Mouse (Mus musculus): ENCODE results near the gene Pcyox1.

Gene Pcyox1

DNA sequence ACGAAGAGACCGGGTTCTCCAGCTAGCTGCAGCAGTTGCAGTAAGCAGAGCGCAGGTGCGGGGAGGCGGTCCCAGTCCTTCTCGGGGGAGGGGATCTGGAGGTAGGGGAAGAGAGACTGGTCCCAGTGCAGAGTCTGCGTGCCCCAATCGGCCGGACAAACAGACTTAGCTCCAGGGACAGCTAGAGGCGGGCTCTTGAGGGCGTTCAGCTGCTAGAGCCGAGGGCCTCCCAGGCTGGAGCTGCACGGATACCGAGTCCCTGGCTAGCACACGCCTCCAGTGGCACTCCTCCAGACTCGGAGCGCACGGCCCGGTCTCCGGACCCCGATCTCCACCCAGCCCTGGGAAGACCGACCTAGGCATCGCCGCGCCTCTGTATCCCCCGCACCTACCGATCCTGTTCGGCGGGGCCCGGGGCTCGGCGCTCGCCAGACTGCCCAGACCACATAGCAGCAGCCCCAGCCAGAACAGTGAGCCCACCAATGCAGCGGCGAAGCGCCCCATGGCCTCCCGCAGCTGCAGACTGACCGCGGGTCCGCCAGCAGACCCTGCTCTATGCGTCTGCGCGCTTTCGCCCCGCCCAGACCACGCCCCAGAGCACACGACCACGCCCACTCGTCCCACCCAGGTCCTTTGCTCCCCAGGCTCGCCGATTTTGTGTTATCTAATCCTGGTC is at the start of gene Pcyox1:
TSS of gene Pcyox1 (minus strand) at position 574 of the 676 bp plus-strand sequence.
- peak; percentile 91 to 92 for DNase-seq

- DNase-seq, result no peak
Observed at GRCm38 (mm10) chr6:86445551-86445950, 48.6 kb upstream of the Pcyox1 start.

DNA sequence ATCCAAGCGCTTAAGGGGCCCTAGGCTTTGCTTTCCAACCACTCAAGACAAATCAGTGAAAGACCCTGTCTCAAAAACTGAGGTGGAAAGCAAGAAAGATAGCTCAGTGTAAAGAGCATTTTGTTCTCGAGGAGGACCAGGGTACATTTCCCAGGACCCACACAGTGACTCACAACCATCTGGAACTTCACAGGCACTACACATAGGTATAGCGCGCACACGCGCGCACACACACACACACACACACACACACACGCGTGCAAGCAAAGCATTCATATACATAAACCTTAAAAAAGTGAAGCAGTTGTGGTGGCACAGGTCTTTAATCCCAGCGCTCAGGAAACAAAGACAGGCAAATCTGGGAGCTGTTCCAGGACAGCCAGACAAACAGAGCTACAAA is 44.6 kb upstream of the Pcyox1 start:
- no peak for DNase-seq

GRCm38 (mm10) chr6:86439531-86439930 is 42.6 kb upstream of the Pcyox1 start:
- no peak for DNase-seq

DNA sequence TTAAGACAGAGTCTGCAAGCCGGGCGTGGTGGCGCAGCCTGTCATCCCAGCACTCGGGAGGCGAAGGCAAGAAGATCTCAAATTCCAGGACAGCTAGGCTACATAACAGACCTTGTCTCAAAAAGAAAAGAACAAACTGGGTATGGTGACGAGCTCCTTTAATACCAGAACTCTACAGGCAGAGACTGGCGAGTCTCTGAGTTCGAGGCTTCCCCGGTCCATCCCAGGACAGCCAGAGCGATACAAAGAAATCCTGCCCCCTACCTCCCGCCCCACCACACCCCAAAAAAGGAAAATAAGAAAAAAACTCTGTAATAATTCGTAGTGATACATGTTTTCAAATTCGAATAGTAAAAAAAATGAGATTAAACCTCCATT is 42.2 kb upstream of the Pcyox1 start:
- no peak for DNase-seq

DNA sequence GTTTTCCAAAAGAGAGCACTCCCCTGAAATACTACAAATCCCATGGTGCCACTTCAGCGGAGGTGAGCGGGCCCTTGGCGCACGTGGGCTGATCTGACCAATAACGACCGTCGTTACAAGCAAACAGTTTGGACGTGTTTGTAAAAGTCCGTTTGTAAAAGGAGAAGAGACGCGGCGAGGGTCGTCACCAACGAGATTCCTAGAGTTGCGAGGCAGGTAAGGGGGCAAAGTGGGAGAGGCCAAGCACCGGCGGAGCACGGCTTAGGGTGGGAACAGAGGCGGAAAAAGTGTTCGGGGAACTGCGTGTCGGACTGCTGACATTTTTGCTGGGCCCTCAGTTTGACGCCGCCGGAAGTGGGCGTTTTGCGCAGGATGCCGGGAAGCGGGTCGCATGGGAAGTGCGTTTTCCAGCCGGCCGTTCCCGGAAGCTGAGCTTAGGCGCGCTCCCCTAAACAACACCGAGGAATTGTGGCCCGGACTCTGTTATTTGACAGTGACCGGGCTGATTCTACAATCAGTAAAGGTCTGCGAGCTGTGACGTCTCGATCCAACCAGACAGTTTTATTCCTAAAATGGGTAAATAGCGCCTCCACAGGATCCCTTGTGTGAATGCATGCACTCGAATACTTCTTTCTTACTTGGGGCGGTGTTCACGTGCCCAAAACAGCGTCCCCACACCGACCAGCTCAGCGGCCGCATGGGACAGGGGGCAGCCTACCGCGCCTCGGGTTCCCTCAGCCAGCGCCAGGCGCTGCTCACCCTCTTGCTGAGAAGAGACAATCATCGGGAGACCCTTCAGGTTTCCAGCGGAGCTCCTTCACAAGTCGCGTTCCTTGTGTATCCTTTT is 41.5 kb upstream of the Pcyox1 start, which contains the start of gene C87436:
TSS of gene C87436 (plus strand) at position 103 of the 847 bp plus-strand sequence.
- DNase-seq, result peak; percentile 95 to 96

DNA sequence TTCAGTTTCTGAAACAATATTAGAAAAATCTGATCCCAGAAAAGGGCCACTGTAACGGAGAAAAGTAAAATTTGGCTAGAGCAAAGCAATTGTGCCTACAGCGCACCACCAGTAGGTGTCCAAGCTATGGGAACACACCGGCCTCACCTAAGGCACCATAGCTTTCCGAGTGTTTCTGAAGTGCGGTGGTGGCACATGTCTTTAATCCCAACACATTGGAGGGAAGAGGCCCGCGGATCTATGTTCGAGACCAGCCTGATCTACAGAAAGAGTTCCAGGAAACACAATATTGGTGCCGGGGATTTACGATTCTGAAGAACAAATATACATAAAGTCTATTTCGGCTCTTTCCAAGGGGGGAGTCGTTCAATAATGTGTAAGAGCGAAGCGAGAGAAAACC is 40.8 kb upstream of the Pcyox1 start:
- DNase-seq, result peak; percentile 66 to 67

DNA sequence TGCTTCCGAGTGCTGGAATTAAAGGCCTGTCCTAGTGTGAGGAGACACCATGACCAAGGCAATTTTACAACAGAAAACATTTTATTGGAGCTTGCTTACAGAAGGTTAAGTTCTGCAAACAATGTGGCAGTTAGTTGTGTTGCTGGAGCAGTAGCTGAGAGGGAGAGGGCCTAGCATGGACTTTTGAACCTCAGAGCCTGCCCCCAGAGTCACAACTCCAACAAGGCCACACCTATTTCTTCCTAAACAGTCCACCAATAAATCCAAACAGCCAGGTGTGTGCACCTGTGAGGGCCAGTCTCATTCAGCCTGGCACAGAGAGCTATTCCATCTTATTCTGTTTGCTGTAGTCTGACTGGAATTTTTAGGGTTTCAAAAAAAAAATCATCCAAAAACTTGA is 36.7 kb upstream of the Pcyox1 start:
- no peak for DNase-seq

- no peak for DNase-seq
Observed at GRCm38 (mm10) chr6:86431531-86431930, 34.6 kb upstream of the Pcyox1 start.

DNA sequence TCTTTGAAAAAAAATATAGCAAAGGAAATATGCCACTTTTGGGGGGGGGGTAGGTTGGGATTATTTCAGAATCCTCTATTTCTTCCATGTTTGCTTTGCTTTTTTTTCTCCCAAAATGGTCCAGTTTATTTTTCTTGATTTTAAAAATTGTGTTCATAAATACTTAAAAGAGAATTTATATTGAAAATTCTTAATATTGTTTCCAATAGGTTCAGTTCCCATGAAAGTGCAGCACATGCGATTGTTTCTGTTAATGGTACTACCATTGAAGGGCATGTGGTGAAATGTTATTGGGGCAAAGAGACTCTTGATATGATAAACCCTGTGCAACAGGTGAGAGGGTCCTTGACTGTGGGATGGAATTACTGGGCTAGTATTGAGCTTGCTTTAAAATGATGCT is 29.4 kb upstream of the Pcyox1 start, which contains the start of gene Gm44790:
TSS of gene Gm44790 (plus strand) at position 301 of the 400 bp plus-strand sequence.
- no peak for DNase-seq

GRCm38 (mm10) chr6:86420491-86420890 is 23.5 kb upstream of the Pcyox1 start:
- peak in 1 of 2 experiments; percentile 19 for DNase-seq

DNA sequence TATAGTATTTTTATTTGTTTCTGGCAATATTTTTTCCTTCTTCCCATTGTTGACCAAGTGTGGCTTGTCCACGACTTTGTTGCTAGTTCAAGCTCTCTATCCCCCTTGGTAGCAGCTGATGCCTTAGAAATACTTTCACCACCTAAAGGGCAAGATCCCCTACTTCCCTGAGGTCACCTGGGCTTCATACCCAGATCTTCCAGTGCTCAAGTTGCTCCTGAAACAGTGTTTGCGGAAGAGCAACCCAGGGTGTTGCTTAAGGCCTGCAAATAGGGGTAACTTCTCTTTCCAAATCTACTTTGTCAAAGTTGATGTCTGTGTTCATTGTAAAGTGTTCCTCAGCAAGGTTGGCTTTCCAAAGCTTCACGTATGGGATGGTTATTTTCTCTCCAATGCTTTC is 22.3 kb upstream of the Pcyox1 start:
- no peak for DNase-seq

GRCm38 (mm10) chr6:86418711-86419110 is 21.8 kb upstream of the Pcyox1 start:
- no peak for DNase-seq

DNA sequence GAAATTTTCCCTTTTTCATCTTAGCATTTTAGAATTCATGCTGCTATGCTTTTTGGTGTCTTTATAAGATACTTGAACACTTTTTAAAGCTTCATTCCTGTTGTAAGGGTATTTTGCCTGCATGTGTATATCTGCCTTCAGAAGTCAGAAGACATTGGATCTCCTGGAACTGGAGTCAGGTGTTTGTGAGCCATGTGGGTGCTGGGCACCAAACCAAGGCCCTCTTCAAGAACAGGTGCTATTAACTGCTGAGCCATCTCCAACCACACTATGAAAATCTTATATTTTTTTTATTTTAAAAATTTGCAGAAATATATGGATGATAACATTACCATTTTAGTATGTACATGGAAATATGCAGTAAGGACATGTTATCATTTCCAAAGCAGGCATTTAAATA is 9.4 kb upstream of the Pcyox1 start:
- no peak for DNase-seq

DNA sequence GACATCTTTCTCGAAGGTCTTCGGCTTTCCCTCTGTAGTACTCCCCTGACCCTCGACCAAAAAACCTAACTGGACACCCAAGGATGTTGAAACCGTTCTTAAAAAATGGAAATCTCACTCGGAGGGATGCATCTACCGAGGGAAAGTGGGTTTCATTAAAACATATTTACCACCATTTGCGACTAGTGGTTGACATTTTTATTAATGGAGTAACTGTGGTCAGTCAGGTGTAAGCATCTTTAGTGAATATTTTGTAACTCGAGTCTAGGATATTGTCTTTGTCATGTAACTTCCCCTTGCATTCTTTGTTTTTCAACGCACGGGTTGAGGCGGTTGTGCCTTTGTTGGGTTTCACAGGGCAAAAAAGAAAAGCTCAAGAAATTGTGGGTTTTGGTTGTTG is 8.0 kb upstream of the Pcyox1 start:
- no peak for DNase-seq

- peak; percentile 98 to 99 for DNase-seq
Observed at GRCm38 (mm10) chr6:86404100-86404861, 7.3 kb upstream of the Pcyox1 start, which contains the start of gene Tia1. TSS of gene Tia1 (plus strand) at chr6:86404219.

DNA sequence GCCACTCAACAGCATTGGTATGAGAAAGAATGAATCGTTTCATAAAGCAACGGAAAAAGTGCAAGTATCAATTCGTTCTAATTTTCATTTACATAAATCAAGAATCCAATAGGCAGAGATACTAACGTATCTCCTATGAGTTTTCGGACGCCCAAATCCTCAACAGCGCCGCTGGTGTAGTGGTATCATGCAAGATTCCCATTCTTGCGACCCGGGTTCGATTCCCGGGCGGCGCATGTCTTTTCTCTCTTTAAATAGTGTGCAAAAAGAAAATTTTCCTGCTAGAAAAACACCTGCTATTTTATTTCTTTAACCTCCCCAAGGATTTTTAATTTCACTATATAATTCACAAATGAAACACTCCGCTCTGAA is 6.8 kb upstream of the Pcyox1 start:
- peak in 1 of 2 experiments; percentile 87 for DNase-seq

GRCm38 (mm10) chr6:86402681-86403607 is 6.0 kb upstream of the Pcyox1 start:
- no peak for DNase-seq

DNA sequence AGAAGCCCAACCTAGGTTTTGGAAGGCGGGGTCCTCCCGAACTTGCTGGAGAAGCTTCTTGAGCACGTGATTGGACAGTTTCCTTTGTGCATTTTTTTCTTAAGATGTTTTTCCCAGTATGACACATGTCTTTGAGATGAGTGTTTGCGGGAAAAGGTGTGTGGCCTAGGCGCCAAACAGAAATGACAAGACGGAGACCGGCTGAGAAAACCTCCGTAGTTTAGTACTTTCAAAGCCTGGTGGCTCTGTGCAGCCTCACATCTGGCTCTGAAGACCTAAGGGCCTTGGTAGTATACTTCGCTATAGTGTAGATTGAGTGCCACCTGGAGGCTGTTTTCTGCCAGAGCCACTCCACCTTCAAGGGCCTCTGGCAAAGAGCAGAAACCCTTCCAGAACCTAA is 4.0 kb upstream of the Pcyox1 start:
- DNase-seq, result peak; percentile 79 to 85

DNA sequence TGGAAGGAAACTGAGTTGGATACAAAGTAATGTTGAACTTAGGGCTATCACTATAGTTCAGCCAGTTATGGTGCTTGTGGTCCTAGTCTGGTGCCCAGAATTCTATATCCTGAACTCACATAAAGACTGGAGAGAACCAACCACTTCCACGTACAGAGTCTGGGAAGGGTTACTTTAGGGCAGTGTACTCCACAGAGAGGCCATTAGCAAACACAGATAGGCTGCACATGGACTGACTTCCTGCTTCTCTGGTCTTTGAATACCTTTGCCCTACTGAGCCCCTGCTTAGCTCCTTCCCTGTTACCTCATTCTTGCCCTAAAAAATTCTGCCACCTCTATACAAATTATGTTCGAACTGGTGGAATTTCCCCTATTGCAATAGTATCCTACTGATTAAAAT is 3.0 kb upstream of the Pcyox1 start:
- DNase-seq, result no peak

DNA sequence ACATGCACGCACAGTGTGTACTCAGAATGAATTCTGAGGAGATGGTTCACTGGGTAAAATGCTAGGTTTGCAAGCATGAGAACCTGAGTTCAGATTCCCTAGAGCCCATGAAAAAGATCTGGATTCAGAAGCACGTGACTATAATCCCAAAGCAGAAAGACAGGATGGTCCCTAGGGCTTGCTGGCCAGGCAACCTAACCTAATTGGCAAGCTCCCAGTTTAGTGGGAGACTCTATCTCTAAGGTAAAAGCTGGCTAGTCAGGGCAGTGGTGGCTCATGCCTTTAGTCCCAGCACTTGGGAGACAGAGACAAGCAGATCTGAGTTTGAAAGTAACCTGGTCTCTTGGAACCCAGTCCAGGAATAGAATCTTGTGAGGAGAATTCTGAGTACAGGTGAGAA is 2.0 kb upstream of the Pcyox1 start:
- no peak for DNase-seq

All from lung, postnatal 4 days (tissue).